Mouse (Mus musculus) C2C12 (cell line): ENCODE data around the gene Por. TPM values are rescaled to one million over a fixed set of nuclear protein-coding genes. Genes with fewer than 3 reads are reported as not detected.

Source experiments
- H3K27me3 ChIP-seq: one replicate; pipeline ENCODE4 v1.6.1; 2011; ENCODE audit not compliant: control insufficient read depth, insufficient read depth, insufficient read length
- H3K36me3 ChIP-seq: one replicate; pipeline ENCODE4 v1.6.1; 2011; ENCODE audit not compliant: control insufficient read depth, insufficient read depth
- H3K4me3 ChIP-seq: one replicate; pipeline ENCODE4 v1.5.1; 2011; ENCODE audit warnings: mild to moderate bottlenecking, control low read depth; ENCODE audit not compliant: poor library complexity, insufficient read depth, severe bottlenecking
- H3K79me2 ChIP-seq: one replicate; pipeline ENCODE4 v1.6.1; 2011; ENCODE audit not compliant: control insufficient read depth, insufficient read depth
- H3K79me3 ChIP-seq: one replicate; pipeline ENCODE4 v1.6.1; 2011; ENCODE audit warnings: low read depth, control low read depth
- H3ac ChIP-seq: one replicate; pipeline ENCODE3; 2011; ENCODE audit warnings: low read depth; ENCODE audit not compliant: control insufficient read depth, insufficient read length
- CEBPB ChIP-seq: IDR thresholded peaks from one replicate; pipeline ENCODE4 v1.6.1; 2011; ENCODE audit warnings: low read depth, mild to moderate bottlenecking, control low read depth, moderate library complexity
- CTCF ChIP-seq: IDR thresholded peaks from one replicate; pipeline ENCODE4 v1.5.1; 2011; ENCODE audit not compliant: control insufficient read depth, insufficient read depth, insufficient read length
- FOSL1 ChIP-seq: IDR thresholded peaks from one replicate; pipeline ENCODE4 v1.8.0; 2011; ENCODE audit warnings: mild to moderate bottlenecking, low read length; ENCODE audit not compliant: poor library complexity, insufficient read depth, severe bottlenecking
- MAX ChIP-seq: IDR thresholded peaks from one replicate; pipeline ENCODE4 v1.6.1; 2011; ENCODE audit warnings: mild to moderate bottlenecking, control low read depth
- MYOD1 ChIP-seq: IDR thresholded peaks from one replicate; pipeline ENCODE4 v1.6.1; 2011; ENCODE audit warnings: low read depth; ENCODE audit not compliant: control insufficient read depth, insufficient read length
- MYOG ChIP-seq: IDR thresholded peaks from one replicate; pipeline ENCODE4 v1.6.1; 2011; ENCODE audit not compliant: control insufficient read depth, insufficient read length; ENCODE audit errors: extremely low read depth
- USF1 ChIP-seq: IDR thresholded peaks from one replicate; pipeline ENCODE4 v1.6.1; 2011; ENCODE audit warnings: low read depth, mild to moderate bottlenecking, control low read depth, moderate library complexity
- polyA plus RNA-seq: library from polyadenylated mRNA; unstranded; fragments of >200 nt; fragmentation: generic; extraction: Trizol; gene quantifications from one replicate; pipeline ENCODE4 v1.2.1, GENCODE M21; 2012; ENCODE audit warnings: missing spikeins

Por gene
- polyA plus RNA-seq, 1 experiment: 106 TPM

DNA sequence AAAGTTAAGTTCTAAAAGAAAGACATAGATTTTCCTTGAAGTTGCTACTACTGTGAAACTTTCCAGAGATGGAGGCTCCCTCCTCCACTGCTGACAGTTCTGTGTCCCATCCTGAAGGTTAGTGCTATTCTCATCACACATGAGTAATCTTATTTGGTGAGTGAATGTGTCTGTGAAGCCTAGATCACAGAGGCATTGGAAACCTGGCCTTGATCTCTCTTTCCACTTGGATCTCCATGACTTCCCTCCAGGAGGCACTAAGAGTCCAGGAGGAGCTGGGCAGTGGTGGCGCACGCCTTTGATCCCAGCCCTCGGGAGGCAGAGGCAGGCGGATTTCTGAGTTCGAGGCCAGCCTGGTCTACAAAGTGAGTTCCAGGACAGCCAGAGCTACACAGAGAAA lies 12.2 kb downstream of the Por start:
- TF ChIP-seq USF1 (no peak), MAX (no peak), CTCF (no peak), MYOG (no peak), MYOD1 (no peak), FOSL1 (no peak), CEBPB (no peak)
- no peak overlapping the region for H3ac ChIP-seq
- H3K79me3 ChIP-seq: no peaks in the 10 kb centered on the region
- H3K36me3 ChIP-seq: peaks cover 2% of the 10 kb centered on the region
- no peaks in the 10 kb centered on the region for H3K27me3 ChIP-seq
- no peak overlapping the region for H3K4me3 ChIP-seq
- no peaks in the 10 kb centered on the region for H3K79me2 ChIP-seq

DNA sequence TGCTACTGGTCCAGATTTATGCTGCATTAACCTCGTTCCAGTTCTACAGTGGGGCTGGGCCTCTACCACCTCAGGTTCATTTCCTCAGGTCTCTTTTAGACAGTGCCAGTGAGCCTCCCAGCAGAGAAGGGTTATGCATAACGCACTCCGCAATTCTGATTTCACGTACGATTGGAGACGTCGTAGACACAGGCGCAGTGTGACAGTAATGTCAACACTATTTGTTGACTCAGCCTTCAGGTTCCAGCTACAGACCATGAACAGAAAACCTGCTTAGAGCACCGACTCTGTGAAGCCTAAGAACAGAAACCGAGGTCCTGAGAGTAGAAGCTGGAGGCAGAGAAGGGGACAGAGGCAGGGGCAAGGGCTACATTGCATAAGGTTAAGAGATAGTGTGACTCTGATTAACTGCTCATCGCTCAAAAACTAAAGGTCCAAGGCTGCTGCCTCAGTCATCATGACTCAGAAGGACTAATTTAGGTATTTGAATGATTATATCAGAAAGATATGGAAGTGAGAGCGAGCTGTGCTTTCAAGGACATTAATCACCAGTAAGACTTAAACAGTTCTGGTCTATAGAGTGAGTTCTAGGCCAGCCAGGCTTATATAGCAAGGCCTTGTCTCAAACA lies 13.2 kb downstream of the Por start:
- no peaks in the 10 kb centered on the region for H3K27me3 ChIP-seq

GRCm38 (mm10) chr5:135690401-135690800 lies 20.6 kb downstream of the Por start:
- H3ac ChIP-seq: no peak overlapping the region
- H3K36me3 ChIP-seq: no peaks in the 10 kb centered on the region
- no peaks in the 10 kb centered on the region for H3K27me3 ChIP-seq
- H3K4me3 ChIP-seq: no peak overlapping the region
- H3K79me3 ChIP-seq: peaks cover 30% of the 10 kb centered on the region
- H3K79me2 ChIP-seq: peaks cover 62% of the 10 kb centered on the region
- no peak for TF ChIP-seq USF1
- no peak for TF ChIP-seq MYOD1
- TF ChIP-seq MAX: no peak
- TF ChIP-seq MYOG: no peak
- no peak for TF ChIP-seq CTCF
- TF ChIP-seq FOSL1: no peak
- no peak for TF ChIP-seq CEBPB

More for the DNA sequence above, 13.2 kb downstream of the Por start:
- H3K79me3 ChIP-seq: no peaks in the 10 kb centered on the region
- no peaks in the 10 kb centered on the region for H3K36me3 ChIP-seq
- H3K4me3 ChIP-seq: no peak overlapping the region
- no peaks in the 10 kb centered on the region for H3K79me2 ChIP-seq
- no peak overlapping the region for H3ac ChIP-seq
- TF ChIP-seq CTCF (no peak), CEBPB (no peak), MYOD1 (no peak), MYOG (no peak), FOSL1 (no peak), MAX (no peak), USF1 (no peak)

DNA sequence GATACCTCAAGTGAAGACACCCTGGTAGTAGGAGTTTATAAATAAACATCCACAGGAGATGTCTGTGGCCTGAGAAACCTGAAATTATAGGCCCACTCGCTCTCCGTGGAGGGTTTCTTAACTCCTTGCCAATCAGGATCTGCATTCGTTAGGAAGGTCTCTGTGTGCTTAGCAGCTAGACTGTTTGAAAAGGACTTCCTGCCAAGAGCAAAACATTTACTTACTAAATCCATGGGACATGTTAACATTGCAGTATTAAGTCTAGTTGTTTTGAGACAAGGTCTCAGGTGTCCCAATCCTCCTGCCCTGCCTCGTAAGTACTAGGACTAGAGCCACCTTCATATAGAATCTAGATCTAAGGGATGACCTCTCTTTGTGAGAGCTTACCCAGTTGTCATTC lies 21.4 kb downstream of the Por start:
- Histone ChIP-seq H3K36me3 (no peaks in the 10 kb centered on the region), H3K27me3 (no peaks in the 10 kb centered on the region), H3K79me2 (peaks cover 71% of the 10 kb centered on the region), H3ac (no peak overlapping the region), H3K79me3 (peaks cover 34% of the 10 kb centered on the region), H3K4me3 (no peak overlapping the region)
- TF ChIP-seq MYOG (no peak), CEBPB (no peak), MAX (no peak), USF1 (no peak)

GRCm38 (mm10) chr5:135693281-135693853 lies 23.5 kb downstream of the Por start:
- no peak overlapping the region for H3ac ChIP-seq
- no peak for TF ChIP-seq MAX
- H3K27me3 ChIP-seq: no peaks in the 10 kb centered on the region
- H3K79me2 ChIP-seq: peaks cover 91% of the 10 kb centered on the region
- no peak overlapping the region for H3K4me3 ChIP-seq
- H3K79me3 ChIP-seq: peaks cover 40% of the 10 kb centered on the region
- peaks cover 7% of the 10 kb centered on the region for H3K36me3 ChIP-seq

GRCm38 (mm10) chr5:135695277-135695721 lies 25.5 kb downstream of the Por start:
- H3ac ChIP-seq: no peak overlapping the region
- no peak overlapping the region for H3K4me3 ChIP-seq
- H3K79me2 ChIP-seq: peaks cover 92% of the 10 kb centered on the region
- no peak for TF ChIP-seq CEBPB
- TF ChIP-seq CTCF: no peak
- no peak for TF ChIP-seq FOSL1
- H3K27me3 ChIP-seq: no peaks in the 10 kb centered on the region
- H3K36me3 ChIP-seq: peaks cover 15% of the 10 kb centered on the region
- H3K79me3 ChIP-seq: peaks cover 36% of the 10 kb centered on the region
